Mouse (Mus musculus) hindbrain, embryonic 16.5 days (tissue): ENCODE data around the gene Laptm5. TPM values are rescaled to one million over a fixed set of nuclear protein-coding genes. Genes with fewer than 3 reads are reported as not detected.

Source experiments
- ATAC-seq: fragments of 200-750 bp; cut with Nextera tagmentation; 2 replicates; pipeline ENCODE4 v1.8.0; 2017; ENCODE audit warnings: moderate TSS enrichment, moderate library complexity
- H3K27ac ChIP-seq: fragments of 300-500 bp; sonication (generic); 2 replicates; pipeline ENCODE4 v1.5.1; 2014; ENCODE audit warnings: low read depth, mild to moderate bottlenecking, control low read depth, low read length, moderate library complexity
- H3K27me3 ChIP-seq: fragments of 300-500 bp; sonication (generic); replicated peaks from 2 replicates; pipeline ENCODE4 v1.6.1; 2014; ENCODE audit warnings: low read length; ENCODE audit not compliant: control insufficient read depth, insufficient read depth
- H3K36me3 ChIP-seq: fragments of 300-500 bp; sonication (generic); 2 replicates; pipeline ENCODE4 v1.6.1; 2014; ENCODE audit warnings: mild to moderate bottlenecking, low read length, moderate library complexity, mixed read lengths; ENCODE audit not compliant: control insufficient read depth, insufficient read depth
- H3K4me1 ChIP-seq: fragments of 300-500 bp; sonication (generic); 2 replicates; pipeline ENCODE4 v1.6.1; 2014; ENCODE audit warnings: low read depth, low read length; ENCODE audit not compliant: control insufficient read depth, insufficient read depth
- H3K4me2 ChIP-seq: fragments of 300-500 bp; sonication (generic); 2 replicates; pipeline ENCODE4 v1.6.1; 2014; ENCODE audit warnings: mild to moderate bottlenecking, low read length, control low read depth, moderate library complexity
- H3K4me3 ChIP-seq: fragments of 300-500 bp; sonication (generic); 2 replicates; pipeline ENCODE4 v1.5.1; 2014; ENCODE audit warnings: mild to moderate bottlenecking, low read length, control low read depth, moderate library complexity
- H3K9ac ChIP-seq: fragments of 300-500 bp; sonication (generic); 2 replicates; pipeline ENCODE4 v1.6.1; 2014; ENCODE audit warnings: low read depth, mild to moderate bottlenecking, control low read depth, low read length, moderate library complexity
- H3K9me3 ChIP-seq: fragments of 300-500 bp; sonication (generic); 2 replicates; pipeline ENCODE4 v1.6.1; 2014; ENCODE audit warnings: mild to moderate bottlenecking, low read length, moderate library complexity; ENCODE audit not compliant: control insufficient read depth
- WGBS: fragments of 180-500 bp; shearing (Covaris S2); extraction: QIAGEN DNeasy Blood & Tissue Kit; methylation state at CpG from one replicate; pipeline ENCODE4 v1.1.7; 2014; 5-methylcytosine and 5-hydroxymethylcytosine counted together
- polyA plus RNA-seq: library from polyadenylated mRNA; unstranded; fragments of >200 nt; fragmentation: Nextera tagmentation; extraction: Ambion mirVana; gene quantifications from 2 replicates; pipeline ENCODE4 v1.2.1, GENCODE M21; 2015

Laptm5 gene
- polyA plus RNA-seq, 1 experiment from 2014 or later: 27.2 TPM

- Histone ChIP-seq H3K9ac (peak overlapping the region; percentile 27), H3K4me1 (no peaks in the 10 kb centered on the region; the same call in 1 of the 2 replicates), H3K4me3 (no peak overlapping the region), H3K27ac (peak overlapping the region; percentile 42), H3K27me3 (no peaks in the 10 kb centered on the region), H3K9me3 (no peaks in the 10 kb centered on the region), H3K36me3 (no peaks in the 10 kb centered on the region), H3K4me2 (no peak overlapping the region)
- 45% methylated on average over 17 of the region's 17 CpGs for WGBS
- no peak for ATAC-seq
Observed at GRCm38 (mm10) chr4:130984416-130985182, 71.7 kb downstream of the Laptm5 start.

Other genes with a start within 250 kb of the Laptm5 start
- gene Pum1, start 249.8 kb upstream of the Laptm5 start, polyA plus RNA-seq: 79.1 and 94.1 TPM in 2 replicates
- gene Sdc3, start 120.6 kb upstream of the Laptm5 start, polyA plus RNA-seq: 151 and 187 TPM in 2 replicates
- gene Matn1, start 31.3 kb downstream of the Laptm5 start, polyA plus RNA-seq: 0.34 and 3.9 TPM in 2 replicates